Mouse (Mus musculus) forebrain, postnatal 0 days (tissue): ENCODE data around the gene Tspan9. TPM values are rescaled to one million over a fixed set of nuclear protein-coding genes. Genes with fewer than 3 reads are reported as not detected.

Experiments used
- ATAC-seq: fragments of 200-750 bp; cut with Nextera tagmentation; 2 replicates; pipeline ENCODE4 v1.8.0; 2017; ENCODE audit warnings: mild to moderate bottlenecking, moderate library complexity
- DNase-seq: peaks from one replicate; pipeline ENCODE4 v3.0.0-alpha.2; 2015
- H3K27ac ChIP-seq: fragments of 300-500 bp; sonication (generic); 2 replicates; pipeline ENCODE4 v1.5.1; 2014; ENCODE audit warnings: low read depth, mild to moderate bottlenecking, antibody characterized with exemption, low read length, moderate library complexity, mixed read lengths
- H3K27me3 ChIP-seq: fragments of 300-500 bp; sonication (generic); 2 replicates; pipeline ENCODE4 v1.6.1; 2014; ENCODE audit warnings: mild to moderate bottlenecking, low read length, mixed read lengths; ENCODE audit not compliant: insufficient read depth
- H3K36me3 ChIP-seq: fragments of 300-500 bp; sonication (generic); 2 replicates; pipeline ENCODE4 v1.6.1; 2014; ENCODE audit warnings: mild to moderate bottlenecking, moderate library complexity; ENCODE audit not compliant: insufficient read depth
- H3K4me1 ChIP-seq: fragments of 300-500 bp; sonication (generic); 2 replicates; pipeline ENCODE4 v1.6.1; 2014; ENCODE audit warnings: antibody characterized with exemption; ENCODE audit not compliant: insufficient read depth
- H3K4me2 ChIP-seq: fragments of 300-500 bp; sonication (generic); 2 replicates; pipeline ENCODE4 v1.6.1; 2014; ENCODE audit warnings: low read depth, mild to moderate bottlenecking, moderate library complexity
- H3K4me3 ChIP-seq: fragments of 300-500 bp; sonication (generic); 2 replicates; pipeline ENCODE4 v1.5.1; 2014; ENCODE audit warnings: low read depth, low read length, mixed read lengths
- H3K9ac ChIP-seq: fragments of 300-500 bp; sonication (generic); 2 replicates; pipeline ENCODE4 v1.6.1; 2014; ENCODE audit warnings: mild to moderate bottlenecking
- H3K9me3 ChIP-seq: fragments of 300-500 bp; sonication (generic); 2 replicates; pipeline ENCODE4 v1.6.1; 2016; ENCODE audit warnings: low read length
- CTCF ChIP-seq: sonication (generic); IDR thresholded peaks from 2 replicates; pipeline ENCODE4 v1.5.1; 2016; ENCODE audit warnings: antibody characterized with exemption, control low read depth, low read depth
- WGBS: fragments of 180-500 bp; shearing (Covaris S2); extraction: QIAGEN DNeasy Blood & Tissue Kit; methylation state at CpG from one replicate; pipeline ENCODE4 v1.1.7; 2014; 5-methylcytosine and 5-hydroxymethylcytosine counted together
- polyA plus RNA-seq: library from polyadenylated mRNA; unstranded; fragments of >200 nt; fragmentation: Nextera tagmentation; extraction: Ambion mirVana; gene quantifications from 2 replicates; pipeline ENCODE4 v1.2.1, GENCODE M21; 2015
- total RNA-seq: library from RNA; depleted of rRNA; stranded (reverse); fragments of >200 nt; gene quantifications from 2 replicates; pipeline ENCODE4 v1.2.3, GENCODE M21; 2014

Tspan9 gene
- total and polyA plus RNA-seq, 2 experiments from 2014 or later, result 63.9 to 150 TPM

GRCm38 (mm10) chr6:128142369-128143278 is 770 bp downstream of the Tspan9 start:
- WGBS, result 6% methylated on average over 20 of the region's 20 CpGs

DNA sequence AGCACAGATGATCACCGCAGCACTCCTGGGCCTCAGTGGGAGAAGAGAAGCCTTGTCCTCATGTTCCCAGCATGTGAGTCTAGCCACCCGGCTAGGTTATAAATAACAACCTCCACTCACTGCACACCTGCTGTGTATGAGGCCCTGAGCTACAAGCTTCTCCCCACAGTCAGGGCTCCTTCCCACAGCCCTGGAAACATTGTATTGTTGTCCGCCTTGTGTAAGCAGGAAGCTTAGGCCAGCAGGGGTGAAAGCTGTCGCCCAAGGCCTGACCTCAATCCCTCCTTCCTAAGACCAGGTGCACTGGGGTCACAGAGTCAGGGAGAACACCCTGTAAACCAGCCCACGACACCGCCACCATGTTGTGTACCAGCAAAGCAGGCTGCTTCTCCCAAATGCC is 2.7 kb downstream of the Tspan9 start:
- Histone ChIP-seq H3K36me3 (no peaks in the 10 kb centered on the region), H3K27me3 (no peaks in the 10 kb centered on the region), H3K4me1 (0 out of 2 replicates have a peak, but pooled peaks cover 4% of the 10 kb centered on the region), H3K4me2 (no peak overlapping the region), H3K9ac (no peak overlapping the region), H3K9me3 (no peaks in the 10 kb centered on the region), H3K27ac (no peak overlapping the region), H3K4me3 (no peak overlapping the region)
- WGBS, result 74% methylated on average over 6 of the region's 6 CpGs
- no peak for TF ChIP-seq CTCF
- ATAC-seq (no peak), DNase-seq (no peak)

More at GRCm38 (mm10) chr6:128142369-128143278, 770 bp downstream of the Tspan9 start:
- H3K9me3 ChIP-seq, result no peaks in the 10 kb centered on the region
- TF ChIP-seq CTCF, result no peak
- H3K4me3 ChIP-seq, result peak overlapping the region; percentile 78
- peak; percentile 68 for DNase-seq
- H3K4me2 ChIP-seq, result peak overlapping the region; percentile 90
- H3K4me1 ChIP-seq, result 0 out of 2 replicates have a peak, but pooled peaks cover 4% of the 10 kb centered on the region
- no peaks in the 10 kb centered on the region for H3K27me3 ChIP-seq
- ATAC-seq, result peak; percentile 72
- H3K9ac ChIP-seq, result peak overlapping the region; percentile 69
- H3K27ac ChIP-seq, result peak overlapping the region; percentile 45; the same call in 1 of the 2 replicates
- no peaks in the 10 kb centered on the region for H3K36me3 ChIP-seq

DNA sequence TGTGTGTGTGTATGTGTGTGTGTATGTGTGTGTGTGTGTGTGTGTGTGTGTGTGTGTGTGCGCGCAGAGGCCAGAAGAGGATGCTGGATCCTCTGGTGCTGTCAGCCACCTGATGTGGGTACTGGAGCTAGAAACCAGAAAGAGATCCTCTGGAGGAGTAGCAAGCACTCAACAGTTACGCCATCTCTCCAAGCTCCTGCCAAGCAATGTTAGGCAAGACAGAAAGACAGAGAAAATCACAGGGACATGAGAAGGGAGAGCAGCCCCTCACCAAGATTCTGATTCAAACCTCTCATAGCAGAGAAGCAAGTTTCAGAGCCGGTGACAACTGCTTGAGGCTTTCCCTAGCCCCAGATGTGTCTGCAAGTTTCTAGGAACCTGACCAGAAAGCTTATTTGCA is 5.5 kb downstream of the Tspan9 start:
- no peaks in the 10 kb centered on the region for H3K27me3 ChIP-seq
- 90% methylated on average over 4 of the region's 4 CpGs for WGBS
- ATAC-seq (no peak), DNase-seq (no peak)
- no peak overlapping the region for H3K27ac ChIP-seq
- H3K4me2 ChIP-seq, result no peak overlapping the region
- no peaks in the 10 kb centered on the region for H3K9me3 ChIP-seq
- no peak for TF ChIP-seq CTCF
- no peak overlapping the region for H3K4me3 ChIP-seq
- H3K9ac ChIP-seq, result no peak overlapping the region
- H3K36me3 ChIP-seq, result no peaks in the 10 kb centered on the region
- no peaks in the 10 kb centered on the region; the same call in 1 of the 2 replicates for H3K4me1 ChIP-seq

- H3K27ac ChIP-seq, result no peak overlapping the region
- H3K4me3 ChIP-seq, result no peak overlapping the region
- no peak for TF ChIP-seq CTCF
- H3K27me3 ChIP-seq, result no peaks in the 10 kb centered on the region
- H3K36me3 ChIP-seq, result no peaks in the 10 kb centered on the region
- ATAC-seq (no peak), DNase-seq (no peak)
- H3K9me3 ChIP-seq, result no peaks in the 10 kb centered on the region
- H3K4me1 ChIP-seq, result no peaks in the 10 kb centered on the region; the same call in 1 of the 2 replicates
- 92% methylated on average over 3 of the region's 3 CpGs for WGBS
- no peak overlapping the region for H3K4me2 ChIP-seq
- H3K9ac ChIP-seq, result no peak overlapping the region
These were observed 6.7 kb downstream of the Tspan9 start for GRCm38 (mm10) chr6:128136654-128137053.

GRCm38 (mm10) chr6:128135459-128135858 is 7.9 kb downstream of the Tspan9 start:
- Histone ChIP-seq H3K4me3 (no peak overlapping the region), H3K4me2 (no peak overlapping the region), H3K27me3 (no peaks in the 10 kb centered on the region), H3K9me3 (no peaks in the 10 kb centered on the region), H3K9ac (no peak overlapping the region), H3K27ac (no peak overlapping the region), H3K36me3 (no peaks in the 10 kb centered on the region), H3K4me1 (no peaks in the 10 kb centered on the region; the same call in 1 of the 2 replicates)
- DNase-seq (no peak), ATAC-seq (no peak)
- WGBS, result 44% methylated on average over 5 of the region's 5 CpGs
- no peak for TF ChIP-seq CTCF

GRCm38 (mm10) chr6:128135006-128135405 is 8.4 kb downstream of the Tspan9 start:
- 83% methylated on average over 5 of the region's 5 CpGs for WGBS

GRCm38 (mm10) chr6:128134196-128134924 is 9.0 kb downstream of the Tspan9 start:
- Histone ChIP-seq H3K4me1 (no peaks in the 10 kb centered on the region; the same call in 1 of the 2 replicates), H3K27me3 (no peaks in the 10 kb centered on the region), H3K9me3 (no peaks in the 10 kb centered on the region), H3K36me3 (no peaks in the 10 kb centered on the region), H3K9ac (no peak overlapping the region), H3K27ac (no peak overlapping the region), H3K4me2 (no peak overlapping the region), H3K4me3 (no peak overlapping the region)
- ATAC-seq, result no peak
- 42% methylated on average over 8 of the region's 8 CpGs for WGBS
- no peak for DNase-seq
- TF ChIP-seq CTCF, result no peak

More at GRCm38 (mm10) chr6:128135006-128135405, 8.4 kb downstream of the Tspan9 start:
- Histone ChIP-seq H3K9ac (no peak overlapping the region), H3K36me3 (no peaks in the 10 kb centered on the region), H3K9me3 (no peaks in the 10 kb centered on the region), H3K4me2 (no peak overlapping the region), H3K27me3 (no peaks in the 10 kb centered on the region), H3K27ac (no peak overlapping the region), H3K4me3 (no peak overlapping the region), H3K4me1 (no peaks in the 10 kb centered on the region; the same call in 1 of the 2 replicates)
- DNase-seq (no peak), ATAC-seq (no peak)
- TF ChIP-seq CTCF, result no peak
